Comparison of ENCODE assay signal across 8 mouse cellular contexts in genomic region chr2:26408515-26409356, GRCm38 (mm10). TPM values are rescaled to one million over a fixed set of nuclear protein-coding genes. Genes with fewer than 3 reads are reported as not detected.
DNase-seq lines count a peak whose midpoint lies in the region; ATAC-seq and TF ChIP-seq lines count a peak whose summit lies in the region.

Inpp5e (minus strand) TSS chr2:26409203.

- H3K27ac ChIP-seq in forebrain, embryonic 10.5 days, result peak within 1 kb of the TSS; percentile 95
- peak within 1 kb of the TSS; percentile 76 for H3K27ac ChIP-seq in heart, embryonic 15.5 days
- H3K27ac ChIP-seq in liver, embryonic 14.5 days, result peak within 1 kb of the TSS; percentile 43
- H3K27ac ChIP-seq in neural tube, embryonic 11.5 days (ENCODE audit: low read depth, low read length), result peak within 1 kb of the TSS; percentile 67
- peak within 1 kb of the TSS; percentile 87 for H3K27ac ChIP-seq in stomach, postnatal 0 days (replicated peaks)

- peak; percentile 95 for TF ChIP-seq CTCF in liver, embryonic 14.5 days (IDR thresholded peaks at IDR 0.05; ENCODE audit: low read depth)
- peak; percentile 98 for TF ChIP-seq CTCF in stomach, postnatal 0 days (IDR thresholded peaks at IDR 0.05; ENCODE audit: low read depth)

- no peaks in the 10 kb centered on the region for H3K9me3 ChIP-seq in forebrain, embryonic 10.5 days
- no peaks in the 10 kb centered on the region for H3K9me3 ChIP-seq in heart, embryonic 15.5 days (replicated peaks)
- no peaks in the 10 kb centered on the region for H3K9me3 ChIP-seq in liver, embryonic 14.5 days (ENCODE audit: control insufficient read depth, low read length)
- H3K9me3 ChIP-seq in neural tube, embryonic 11.5 days (ENCODE audit: control insufficient read depth, low read length), result no peaks in the 10 kb centered on the region
- H3K9me3 ChIP-seq in stomach, postnatal 0 days (ENCODE audit: control insufficient read depth, low read length), result no peaks in the 10 kb centered on the region

- no peaks in the 10 kb centered on the region for H3K27me3 ChIP-seq in forebrain, embryonic 10.5 days (ENCODE audit: poor library complexity, severe bottlenecking)
- H3K27me3 ChIP-seq in heart, embryonic 15.5 days, result no peaks in the 10 kb centered on the region
- no peaks in the 10 kb centered on the region for H3K27me3 ChIP-seq in liver, embryonic 14.5 days (ENCODE audit: control insufficient read depth, insufficient read depth, low read length)
- H3K27me3 ChIP-seq in neural tube, embryonic 11.5 days (ENCODE audit: control insufficient read depth, insufficient read depth, low read length), result no peaks in the 10 kb centered on the region
- H3K27me3 ChIP-seq in stomach, postnatal 0 days (ENCODE audit: control insufficient read depth, insufficient read depth, low read length), result no peaks in the 10 kb centered on the region

- DNase-seq in c-Kit-negative CD71-positive TER-119-positive erythroid progenitor cells, embryonic 14.5 days (ENCODE audit: low read depth, low spot score), result peak; percentile 93
- DNase-seq in forebrain, embryonic 10.5 days (ENCODE audit: extremely low spot score, low spot score), result peak; percentile 98
- DNase-seq in kidney, postnatal 25 days, result peak; percentile 97 to 99
- peak; percentile 82 to 87 (median 84) for DNase-seq in liver, embryonic 14.5 days (ENCODE audit: low read depth in 3 of 3, low spot score in 3 of 3)
- peak; percentile 96 for DNase-seq in neural tube, embryonic 11.5 days (ENCODE audit: low spot score)
- peak; percentile 99 for DNase-seq in stomach, postnatal 0 days (ENCODE audit: low spot score)

- ATAC-seq in CD4-positive, CD25-positive, alpha-beta regulatory T cell, adult 4 months, result peak; percentile 93
- peak; percentile 94 for ATAC-seq in heart, embryonic 15.5 days (replicated peaks; ENCODE audit: insufficient number of reproducible peaks, insufficient read depth, low FRiP score, low read depth)
- ATAC-seq in liver, embryonic 14.5 days (ENCODE audit: insufficient read depth), result peak; percentile 94
- peak; percentile 96 for ATAC-seq in neural tube, embryonic 11.5 days (ENCODE audit: insufficient read depth, low FRiP score, low TSS enrichment)
- peak; percentile 96 for ATAC-seq in stomach, postnatal 0 days (ENCODE audit: low FRiP score, low TSS enrichment)

- WGBS in forebrain, embryonic 10.5 days, result under 1% methylated on average over 57 of the region's 57 CpGs
- under 1% methylated on average over 57 of the region's 57 CpGs for WGBS in heart, embryonic 15.5 days
- WGBS in liver, embryonic 14.5 days (ENCODE audit: insufficient replicate concordance), result under 1% methylated on average over 56 of the region's 57 CpGs
- WGBS in neural tube, embryonic 11.5 days, result under 1% methylated on average over 57 of the region's 57 CpGs
- WGBS in stomach, postnatal 0 days, result under 1% methylated on average over 55 of the region's 57 CpGs

- H3K36me3 ChIP-seq in forebrain, embryonic 10.5 days (replicated peaks), result peaks cover 67% of the 10 kb centered on the region
- peaks cover 28% of the 10 kb centered on the region for H3K36me3 ChIP-seq in heart, embryonic 15.5 days
- peaks cover 4% of the 10 kb centered on the region; the same call in 1 of the 2 replicates for H3K36me3 ChIP-seq in liver, embryonic 14.5 days (replicated peaks; ENCODE audit: control insufficient read depth, insufficient read depth, low read depth)
- peaks cover 9% of the 10 kb centered on the region; the same call in 1 of the 2 replicates for H3K36me3 ChIP-seq in neural tube, embryonic 11.5 days (ENCODE audit: control insufficient read depth, insufficient read depth, low read length)
- H3K36me3 ChIP-seq in stomach, postnatal 0 days (ENCODE audit: control insufficient read depth, insufficient read depth, low read length), result peaks cover 13% of the 10 kb centered on the region

- H3K4me2 ChIP-seq in heart, embryonic 15.5 days, result peak within 1 kb of the TSS; percentile 73
- H3K4me2 ChIP-seq in liver, embryonic 14.5 days (ENCODE audit: low read depth), result peak within 1 kb of the TSS; percentile 90
- peak within 1 kb of the TSS; percentile 83 for H3K4me2 ChIP-seq in neural tube, embryonic 11.5 days (ENCODE audit: low read depth)
- H3K4me2 ChIP-seq in stomach, postnatal 0 days (replicated peaks; ENCODE audit: low read depth), result peak within 1 kb of the TSS; percentile 89

- TF ChIP-seq EP300 in liver, embryonic 14.5 days (IDR thresholded peaks at IDR 0.05; ENCODE audit: low read depth), result no peak
- TF ChIP-seq EP300 in stomach, postnatal 0 days (optimal IDR thresholded peaks at IDR 0.05), result no peak

- peak within 1 kb of the TSS; percentile 88 for H3K9ac ChIP-seq in heart, embryonic 15.5 days
- peak within 1 kb of the TSS; percentile 92 for H3K9ac ChIP-seq in liver, embryonic 14.5 days (replicated peaks)
- H3K9ac ChIP-seq in neural tube, embryonic 11.5 days (ENCODE audit: low read length), result peak within 1 kb of the TSS; percentile 95
- H3K9ac ChIP-seq in stomach, postnatal 0 days (ENCODE audit: low read length), result peak within 1 kb of the TSS; percentile 94

- peak within 1 kb of the TSS; percentile 96 for H3K4me3 ChIP-seq in forebrain, embryonic 10.5 days
- H3K4me3 ChIP-seq in heart, embryonic 15.5 days, result peak within 1 kb of the TSS; percentile 75
- peak within 1 kb of the TSS; percentile 87 to 91 for H3K4me3 ChIP-seq in liver, embryonic 14.5 days (ENCODE audit: insufficient read depth in 1 of 2, low read depth in 2 of 2, low read length in 2 of 2)
- H3K4me3 ChIP-seq in neural tube, embryonic 11.5 days (ENCODE audit: low read depth, low read length), result peak within 1 kb of the TSS; percentile 88
- peak within 1 kb of the TSS; percentile 86 for H3K4me3 ChIP-seq in stomach, postnatal 0 days (ENCODE audit: low read depth, low read length)

- H3K4me1 ChIP-seq in forebrain, embryonic 10.5 days, result peaks cover 49% of the 10 kb centered on the region
- H3K4me1 ChIP-seq in heart, embryonic 15.5 days (replicated peaks), result peaks cover 33% of the 10 kb centered on the region
- H3K4me1 ChIP-seq in liver, embryonic 14.5 days (replicated peaks; ENCODE audit: control insufficient read depth in 2 of 2, insufficient read depth in 2 of 2, low read length in 1 of 2), result peaks cover 11 to 15% of the 10 kb centered on the region in 2 experiments
- peaks cover 13% of the 10 kb centered on the region for H3K4me1 ChIP-seq in neural tube, embryonic 11.5 days (ENCODE audit: control insufficient read depth, insufficient read depth, low read length)
- peaks cover 10% of the 10 kb centered on the region for H3K4me1 ChIP-seq in stomach, postnatal 0 days (replicated peaks; ENCODE audit: control insufficient read depth, insufficient read depth)

RNA-seq across cellular contexts. Expression of gene Inpp5e, which starts in this region (rescaled TPM):
- polyA plus RNA-seq in CD4-positive, CD25-positive, alpha-beta regulatory T cell, adult 4 months (2017; shearing (Covaris generic)), result 10 to 100 TPM in 1 of 2 experiments, 1 to 10 TPM in 1; 9.7 to 17.9 TPM
- polyA plus RNA-seq in forebrain, embryonic 10.5 days (2016; fragmentation: Nextera tagmentation; extraction: Ambion mirVana), result 24.6 and 25.5 TPM in 2 replicates
- polyA plus RNA-seq in heart, embryonic 15.5 days (2015; fragmentation: Nextera tagmentation; extraction: Ambion mirVana), result 14.3 and 16.7 TPM in 2 replicates
- 6.9 and 9.1 TPM in 2 replicates for polyA plus RNA-seq in liver, embryonic 14.5 days (2012; rRNA removed)
- 4.1 and 5.4 TPM in 2 replicates for polyA plus RNA-seq in liver, embryonic 14.5 days (2014; fragmentation: Nextera tagmentation; extraction: Ambion mirVana)
- polyA plus RNA-seq in neural tube, embryonic 11.5 days (2014; fragmentation: Nextera tagmentation; extraction: Ambion mirVana), result 25.4 and 26.2 TPM in 2 replicates
- 6.3 and 7.7 TPM in 2 replicates for polyA plus RNA-seq in stomach, postnatal 0 days (2015; fragmentation: Nextera tagmentation; extraction: Ambion mirVana)

Comparison
In these comparisons a context has a peak if more than half of its experiments do, and no peak if none do; other contexts are left out.
1. Peak in every context shown above with its lines: DNase-seq, ATAC-seq, H3K4me3 ChIP-seq and H3K27ac ChIP-seq.
2. H3K27ac ChIP-seq: peak in every context shown above with its lines; median percentile 95 in forebrain, embryonic 10.5 days; 87 in stomach, postnatal 0 days; 76 in heart, embryonic 15.5 days; 67 in neural tube, embryonic 11.5 days; 43 in liver, embryonic 14.5 days.